Mouse (Mus musculus): Measurements from ENCODE around the gene Nav3. TPM values are rescaled to one million over a fixed set of nuclear protein-coding genes. Genes with fewer than 3 reads are reported as not detected.

Gene Nav3
- 2.6 and 3.1 TPM in 2 replicates for polyA plus RNA-seq (2015; fragmentation: Nextera tagmentation; extraction: Ambion mirVana)

GRCm38 (mm10) chr10:110455838-110456493 is at the start of gene Nav3:
Gene Nav3, minus strand, starts transcription at chr10:110456204.

Data from adrenal gland, postnatal 0 days (tissue).